Mouse (Mus musculus) inflammation-experienced regulatory T-cells, adult 6 months (primary cell): Measurements from ENCODE around the gene Tom1l1. TPM values are rescaled to one million over a fixed set of nuclear protein-coding genes. Genes with fewer than 3 reads are reported as not detected.
"Not testable (repeated sequence)": the region's sequence is repeated elsewhere in the genome, so short reads cannot be mapped to it uniquely, and the experiment has no call there.

Source experiments
- ATAC-seq: one replicate; pipeline ENCODE4 v1.8.0; 2017
- polyA plus RNA-seq, 3 experiments: library from polyadenylated mRNA; unstranded; fragments of 100-300 nt; shearing (Covaris generic); gene quantifications; one replicate each; pipeline ENCODE4 v1.2.1; 2017

Gene Tom1l1
- 1 to 10 TPM in 2 of 3 experiments, under 1 TPM in 1; 0.85 to 1.5 (median 1.2) TPM for polyA plus RNA-seq

DNA sequence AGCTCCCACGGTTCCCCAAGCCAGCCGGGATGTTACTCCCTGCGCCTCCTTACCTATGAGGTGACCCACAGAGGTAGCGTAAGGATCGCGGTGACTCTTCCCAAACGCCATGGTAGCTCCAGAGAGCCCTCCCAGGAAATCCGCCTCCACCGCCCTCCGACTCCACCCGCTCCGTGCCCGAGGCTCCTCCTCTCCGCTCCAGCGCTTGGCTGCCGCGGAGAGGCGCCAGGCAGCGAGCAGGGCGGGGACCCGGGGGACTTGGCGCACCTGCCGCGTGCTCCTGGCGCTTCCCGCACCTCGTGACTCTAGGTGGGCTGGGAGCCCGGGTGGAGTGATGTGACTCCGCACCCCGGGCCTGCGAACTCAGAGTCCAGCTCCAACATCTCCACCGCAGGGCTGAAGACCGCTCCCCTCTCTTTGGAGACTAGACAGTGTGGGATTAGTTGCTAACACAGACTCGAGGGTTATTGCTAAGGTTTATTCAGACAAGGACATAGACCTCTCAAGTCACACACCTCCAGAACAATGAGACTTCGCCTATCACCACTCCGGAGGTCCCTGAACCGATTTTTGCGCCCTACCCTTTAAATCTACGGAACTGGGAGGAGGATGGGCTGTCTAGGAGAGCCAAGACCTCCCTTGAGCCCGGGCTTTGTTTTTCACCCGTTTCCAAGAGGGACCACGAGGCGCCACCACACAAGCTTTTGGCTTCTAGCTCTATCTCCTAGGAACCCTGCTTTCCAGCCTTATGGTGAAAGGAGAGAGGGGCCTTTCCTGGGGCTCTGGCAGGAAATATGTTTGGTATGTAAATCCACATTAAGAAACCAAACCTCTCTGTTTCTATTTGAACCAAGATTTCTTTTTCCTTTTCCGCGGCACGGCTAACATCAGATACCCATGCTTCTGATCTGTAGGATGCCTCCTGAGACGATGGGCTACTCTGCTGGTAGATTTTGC, at the start of gene Tom1l1:
Tom1l1 (minus strand) TSS at position 907 of the 957 bp plus-strand sequence.
- no peak for ATAC-seq

DNA sequence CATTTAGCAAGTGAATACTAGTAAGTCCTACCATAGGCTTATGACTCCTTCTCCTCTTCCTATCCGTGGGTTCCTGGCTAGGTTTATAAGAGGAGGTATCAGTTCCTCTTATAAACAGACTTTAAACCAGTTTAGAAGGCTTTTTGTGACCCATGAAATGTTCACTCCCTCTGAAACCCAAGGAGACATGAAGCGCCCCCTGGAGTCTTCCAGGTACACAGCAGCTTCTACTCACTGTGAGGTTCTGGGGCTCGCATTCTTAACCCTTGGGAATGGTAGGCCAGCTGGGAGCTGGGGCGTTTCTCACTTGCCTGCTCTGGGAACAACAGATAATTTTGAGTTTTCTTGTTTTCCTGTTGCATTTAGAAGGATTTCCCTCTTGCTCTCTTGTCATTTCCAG, 45.4 kb upstream of the Tom1l1 start:
- no peak for ATAC-seq

DNA sequence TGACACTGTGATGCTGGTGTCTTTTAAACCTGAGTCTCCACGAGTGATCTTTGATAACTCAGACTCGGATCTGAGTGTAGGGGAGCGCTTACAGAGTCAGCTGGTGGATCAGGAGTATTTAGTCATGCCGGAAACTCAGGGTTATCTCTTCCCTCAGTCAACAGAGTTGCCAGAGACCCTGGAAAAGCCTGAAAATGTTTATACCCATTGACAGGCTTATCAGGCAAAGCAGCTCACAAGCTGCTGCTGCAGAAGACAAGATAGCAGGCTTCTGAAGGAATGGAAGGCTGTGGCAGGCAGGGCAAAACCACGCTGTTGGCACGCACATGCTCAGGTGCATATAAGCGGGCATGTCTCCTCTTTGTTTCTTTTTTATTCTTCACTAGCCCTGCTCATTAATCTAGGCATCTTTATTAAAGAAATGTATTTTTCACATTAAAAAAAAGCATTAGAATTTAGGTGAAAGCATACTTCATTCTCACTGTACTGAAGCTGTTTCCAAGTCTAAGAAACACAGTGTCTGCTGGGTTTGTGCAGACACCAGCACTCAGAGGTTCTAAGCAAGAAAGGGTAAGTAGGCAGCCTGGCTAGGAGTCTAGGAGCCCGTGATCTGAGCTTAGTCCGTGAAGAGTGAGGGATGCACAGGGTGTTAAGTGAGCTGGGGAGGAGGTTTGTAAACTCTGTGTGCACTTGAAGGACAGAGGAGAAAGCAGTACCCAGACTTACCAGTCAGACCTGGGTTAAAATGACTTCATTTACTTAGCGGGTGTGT, 39.4 kb upstream of the Tom1l1 start:
- no peak for ATAC-seq

DNA sequence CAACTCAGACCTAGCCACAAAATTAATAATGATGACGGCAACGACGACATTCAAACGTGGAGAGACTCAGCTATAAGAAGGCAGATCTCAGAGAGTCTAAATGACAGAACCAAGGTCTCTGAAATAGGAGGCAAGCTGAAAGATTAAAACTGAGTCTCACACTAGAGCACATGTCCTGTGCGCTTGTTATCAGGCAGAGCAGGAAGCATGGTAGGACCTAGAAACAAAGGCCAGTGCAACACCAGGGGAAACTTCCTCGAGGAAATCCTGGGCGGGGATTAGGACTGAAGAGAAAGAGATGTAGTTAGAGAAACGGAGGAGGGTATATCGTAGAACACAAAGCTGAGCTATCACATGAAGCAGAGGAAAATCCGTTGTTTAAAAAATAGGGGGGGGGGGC, 38.6 kb upstream of the Tom1l1 start:
- no peak for ATAC-seq

DNA sequence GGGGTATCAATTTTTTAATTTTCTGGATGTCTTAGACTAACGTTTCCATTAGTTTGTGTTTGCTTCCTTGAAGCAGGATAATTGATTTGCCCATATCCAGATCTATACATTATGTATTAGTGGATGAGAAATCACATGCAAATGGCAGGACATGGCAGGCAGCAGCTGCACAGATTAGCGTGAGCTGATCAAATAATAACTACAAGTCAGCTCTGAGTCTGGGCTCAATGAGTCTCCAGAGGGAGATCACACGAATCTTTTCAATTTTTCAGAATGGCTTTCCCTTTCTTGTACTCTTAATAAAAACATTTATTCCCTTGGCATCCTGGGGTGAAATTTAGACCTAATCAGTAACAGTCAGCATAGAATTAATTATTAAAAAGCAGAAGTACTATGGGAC, 34.1 kb upstream of the Tom1l1 start:
- no peak for ATAC-seq

DNA sequence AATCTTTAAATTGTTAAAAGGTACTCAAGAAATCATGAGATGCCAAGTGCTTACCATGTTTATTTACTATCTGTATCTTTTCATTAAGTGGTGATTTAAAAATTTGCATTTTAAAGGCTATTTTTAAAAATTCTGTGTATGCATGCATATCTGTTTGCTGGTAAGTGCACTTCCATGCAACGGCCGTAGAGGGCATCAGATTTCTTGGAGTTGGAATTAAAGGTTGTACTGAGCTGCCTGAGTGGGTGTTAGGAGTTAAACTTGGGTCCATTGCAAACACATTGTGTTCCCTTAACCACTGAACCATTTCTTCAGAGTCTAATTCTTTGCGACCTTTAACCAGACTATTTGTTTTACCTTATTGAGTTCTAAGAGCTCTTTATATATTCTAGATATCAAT, 29.6 kb upstream of the Tom1l1 start:
- no peak for ATAC-seq

DNA sequence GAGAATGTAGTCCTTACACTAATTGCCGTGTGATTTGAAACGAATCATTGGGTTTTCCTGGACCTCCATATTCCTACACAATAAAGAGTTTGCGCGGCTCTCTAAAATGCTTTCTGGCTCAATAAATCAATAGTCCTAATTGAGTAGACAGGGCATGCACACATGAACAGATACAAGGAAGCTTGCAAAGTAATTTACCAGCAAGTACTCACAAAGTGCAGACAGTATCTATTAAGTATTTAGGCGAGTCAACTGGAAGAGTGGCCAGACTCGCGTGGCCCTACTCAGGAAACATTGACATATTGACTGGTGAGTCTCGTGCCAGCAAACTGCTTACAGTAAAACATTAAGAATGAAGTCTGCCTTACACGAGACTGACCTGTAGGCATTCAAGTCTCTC, 23.4 kb upstream of the Tom1l1 start:
- ATAC-seq, result no peak

DNA sequence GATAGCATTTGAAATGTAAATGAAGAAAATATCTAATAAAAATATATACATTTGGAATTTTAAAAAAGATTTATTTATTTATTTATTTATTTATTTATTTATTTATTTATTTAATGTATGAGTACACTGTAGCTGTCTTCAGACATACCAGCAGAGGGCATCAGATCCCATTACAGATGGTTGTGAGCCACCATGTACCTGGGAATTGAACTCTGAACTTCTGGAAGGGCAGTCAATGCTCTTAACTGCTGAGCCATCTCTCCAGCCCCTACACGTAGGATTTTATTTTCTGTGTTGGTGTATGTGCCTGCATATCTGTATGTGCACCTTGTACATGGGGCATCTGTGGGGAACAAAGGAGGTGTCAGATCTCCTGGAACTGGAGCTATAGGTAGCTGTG, 19.0 kb upstream of the Tom1l1 start:
- not testable (repeated sequence) for ATAC-seq

DNA sequence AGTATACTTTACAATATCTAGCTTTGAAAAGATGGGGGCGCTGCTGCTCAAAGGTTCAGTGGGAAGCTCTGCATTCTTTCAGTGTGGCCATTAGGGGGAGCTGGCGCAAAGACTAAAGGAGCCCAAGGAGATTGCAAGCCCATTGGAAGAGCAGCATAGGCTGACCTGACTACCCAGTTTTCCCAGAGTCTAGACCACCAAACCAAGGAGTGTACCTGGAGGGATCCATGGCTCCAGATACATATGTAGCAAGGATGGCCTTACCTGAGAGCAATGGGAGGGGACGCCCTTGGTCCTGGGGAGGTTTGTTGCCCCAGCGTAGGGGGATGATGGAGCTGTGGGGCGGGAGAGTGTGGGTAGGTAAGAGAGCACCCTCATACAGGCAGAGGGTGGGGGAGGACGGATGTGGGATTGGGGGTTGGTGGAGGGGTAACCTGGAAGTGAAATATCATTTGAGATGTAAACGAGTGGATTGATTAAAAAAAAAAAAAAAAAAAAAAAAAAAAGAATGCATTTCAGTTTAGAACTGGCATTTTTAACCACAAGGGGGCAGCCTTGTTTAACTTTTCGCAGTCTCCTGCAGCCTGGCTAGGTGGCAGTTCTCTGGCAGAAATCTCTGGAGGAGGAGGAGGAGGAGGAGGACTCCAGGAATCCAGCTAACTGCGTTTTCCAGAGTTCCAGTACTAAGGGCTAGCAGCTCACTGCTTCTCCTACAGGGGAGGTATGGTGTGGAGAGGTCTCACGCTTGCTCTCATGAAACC, 9.5 kb upstream of the Tom1l1 start:
- ATAC-seq, result no peak

DNA sequence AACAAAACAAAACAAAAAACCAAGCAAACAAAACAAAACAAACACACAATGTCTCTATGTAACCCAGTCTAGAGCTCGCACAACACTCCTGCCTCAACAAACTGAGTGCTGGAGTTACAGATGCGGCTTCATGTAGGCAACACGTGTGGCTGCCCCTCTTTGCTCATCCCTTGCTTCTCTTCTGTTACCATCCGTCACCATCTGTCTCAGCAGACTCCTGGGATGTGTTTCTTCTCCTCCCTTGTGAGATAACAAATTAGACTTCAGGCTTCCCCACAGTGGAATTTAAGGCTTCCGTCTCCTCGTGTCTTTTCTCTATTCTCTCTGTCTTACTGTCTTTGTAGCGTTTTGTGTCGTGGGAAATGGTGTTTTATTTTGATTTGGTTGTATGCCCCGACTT, 7.6 kb upstream of the Tom1l1 start:
- ATAC-seq, result no peak

DNA sequence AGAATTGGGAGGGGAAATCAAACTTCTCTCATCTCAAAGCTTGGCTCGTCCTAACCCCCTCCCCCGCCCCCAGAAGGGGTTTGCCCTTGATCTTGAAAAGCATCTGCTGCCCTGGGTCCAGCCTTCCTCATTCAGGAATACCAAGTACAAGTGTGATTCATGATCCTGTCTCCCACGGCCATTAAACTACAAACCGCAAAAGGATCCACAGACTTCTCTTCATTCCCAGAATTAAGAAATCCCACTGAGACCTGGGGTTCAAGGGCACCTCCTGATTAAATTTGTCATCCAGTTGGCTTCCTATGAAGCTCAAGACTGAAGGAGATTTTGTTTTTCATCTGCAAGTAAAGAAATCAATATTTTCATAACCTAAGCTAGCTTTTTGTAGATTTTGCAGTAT, 6.0 kb upstream of the Tom1l1 start:
- no peak for ATAC-seq

DNA sequence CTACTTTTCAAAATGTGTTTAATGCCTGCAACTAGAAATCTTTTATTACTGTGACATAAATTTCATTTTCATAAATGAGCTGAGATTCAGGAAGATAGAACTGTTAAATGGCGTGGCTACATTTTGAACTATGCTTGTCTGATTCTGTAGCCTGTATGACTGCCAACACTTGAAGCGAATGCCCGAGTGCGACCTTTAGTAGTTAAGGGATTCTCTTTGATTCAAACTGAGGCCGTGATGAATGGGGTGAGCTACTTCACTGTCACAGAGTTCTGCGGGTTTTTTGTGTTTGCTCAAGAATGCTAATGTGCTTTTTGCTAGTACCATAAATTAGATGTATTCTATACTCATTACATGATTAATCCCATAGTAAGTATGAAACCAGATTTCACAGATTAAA, 2.2 kb upstream of the Tom1l1 start:
- no peak for ATAC-seq

DNA sequence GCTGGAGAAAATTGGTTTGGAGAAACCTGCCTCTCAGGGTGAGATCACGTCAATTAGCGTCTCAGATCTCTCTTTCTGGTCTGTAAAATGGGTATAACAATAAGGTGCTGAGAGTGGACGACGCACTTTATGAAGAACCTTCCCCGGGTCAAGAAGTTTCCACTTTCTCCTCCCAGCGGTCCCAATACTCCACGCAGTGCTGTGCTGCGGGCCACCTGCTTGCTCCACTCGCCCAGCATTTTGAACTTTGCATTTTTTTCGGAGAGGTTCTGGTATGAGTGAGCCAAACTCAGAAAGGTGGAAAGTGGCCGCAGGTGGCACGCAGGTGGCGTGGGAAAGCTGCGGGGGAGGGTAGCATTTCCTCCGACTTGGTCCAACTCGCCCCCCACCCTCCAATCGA, 1.1 kb downstream of the Tom1l1 start:
- no peak for ATAC-seq

DNA sequence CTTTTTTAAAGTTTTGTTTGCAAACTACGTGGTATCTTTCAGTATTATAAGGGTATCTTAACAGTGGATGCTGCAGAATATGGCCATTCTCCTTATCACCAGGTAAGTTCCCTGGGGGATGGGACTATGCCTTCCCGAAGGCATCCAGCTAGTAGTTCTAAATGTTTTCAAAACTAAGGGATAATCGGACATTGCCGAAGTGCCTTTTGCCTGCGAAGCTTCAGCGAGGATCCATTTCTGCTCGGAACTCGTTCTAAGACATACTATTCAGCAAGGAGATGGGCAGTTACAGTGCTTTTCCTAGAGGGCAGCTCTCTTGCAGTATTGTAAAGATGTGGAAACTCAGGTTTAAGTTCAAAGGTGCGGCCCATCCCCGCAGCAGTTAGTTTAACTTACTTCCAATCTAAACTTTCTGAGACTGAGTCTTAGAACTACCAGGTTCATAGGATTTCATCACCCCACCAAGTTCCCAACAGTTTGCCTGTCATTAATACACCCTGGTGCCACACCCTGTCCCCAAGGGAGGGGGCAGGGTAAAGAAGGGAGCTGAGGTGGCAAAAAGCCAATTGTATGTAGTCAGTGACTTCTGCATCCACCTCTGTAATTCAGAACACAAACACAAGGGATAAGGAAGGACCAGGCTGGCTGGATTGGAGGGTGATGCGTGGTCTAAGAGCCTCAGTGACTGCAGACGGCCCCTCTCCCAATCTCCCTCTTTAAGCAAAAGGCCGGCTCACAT, 1.7 kb downstream of the Tom1l1 start:
- no peak for ATAC-seq

DNA sequence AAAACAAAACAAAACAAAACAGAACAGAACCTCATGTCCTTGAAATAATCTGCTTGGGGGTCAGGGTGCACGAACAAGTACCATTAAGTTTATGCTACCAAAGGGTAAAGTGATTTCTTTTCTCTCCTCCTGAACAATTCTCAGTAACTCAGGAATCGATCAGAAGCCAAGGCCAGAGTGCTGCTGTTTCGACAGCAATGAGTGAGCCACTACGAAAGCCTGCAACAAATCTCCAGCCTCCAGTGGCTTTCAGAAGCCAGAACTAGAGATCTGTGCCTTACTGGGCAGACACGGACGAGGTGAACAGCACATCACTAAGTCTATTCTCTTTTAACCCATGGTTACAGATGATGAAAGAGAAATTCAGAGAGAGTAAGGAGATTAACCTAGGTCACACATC, 3.0 kb downstream of the Tom1l1 start:
- ATAC-seq, result no peak

DNA sequence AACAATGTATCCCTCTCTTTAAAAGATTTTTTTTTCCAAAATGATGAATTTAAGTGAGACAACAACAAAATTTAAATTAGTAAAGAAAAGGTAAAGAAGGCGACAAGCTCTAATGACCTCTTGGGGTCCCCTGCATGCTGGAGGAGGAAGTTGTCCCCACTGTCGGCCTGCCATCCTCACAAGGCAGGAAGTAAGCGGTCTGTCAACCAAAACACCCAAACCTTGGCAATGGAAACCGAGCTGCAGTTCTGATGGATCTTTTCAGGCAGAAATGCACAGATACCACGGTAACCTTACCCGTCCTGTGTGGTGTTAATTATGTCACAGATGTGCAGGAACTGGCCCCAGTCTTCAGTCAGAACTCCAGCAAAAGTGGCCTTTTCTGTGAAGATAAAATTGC, 3.4 kb downstream of the Tom1l1 start:
- no peak for ATAC-seq

DNA sequence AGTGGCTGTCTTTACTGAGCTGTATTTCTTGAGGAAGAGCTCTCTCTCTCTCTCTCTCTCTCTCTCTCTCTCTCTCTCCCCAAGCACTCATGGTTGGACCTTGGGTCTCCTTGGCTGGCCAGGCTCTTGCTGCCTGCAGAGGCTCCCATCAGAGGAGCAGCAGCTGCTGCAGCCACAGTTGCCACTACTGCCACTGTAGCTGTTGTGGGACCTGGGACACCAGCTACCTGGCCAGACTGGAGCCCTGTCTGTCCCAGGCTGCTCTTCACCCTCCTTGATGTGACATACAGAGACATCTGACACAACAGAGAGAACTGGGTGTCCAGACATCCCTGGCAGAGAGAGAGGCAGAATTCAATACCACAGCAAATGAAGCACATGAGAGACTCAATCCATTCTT, 7.0 kb downstream of the Tom1l1 start:
- no peak for ATAC-seq

DNA sequence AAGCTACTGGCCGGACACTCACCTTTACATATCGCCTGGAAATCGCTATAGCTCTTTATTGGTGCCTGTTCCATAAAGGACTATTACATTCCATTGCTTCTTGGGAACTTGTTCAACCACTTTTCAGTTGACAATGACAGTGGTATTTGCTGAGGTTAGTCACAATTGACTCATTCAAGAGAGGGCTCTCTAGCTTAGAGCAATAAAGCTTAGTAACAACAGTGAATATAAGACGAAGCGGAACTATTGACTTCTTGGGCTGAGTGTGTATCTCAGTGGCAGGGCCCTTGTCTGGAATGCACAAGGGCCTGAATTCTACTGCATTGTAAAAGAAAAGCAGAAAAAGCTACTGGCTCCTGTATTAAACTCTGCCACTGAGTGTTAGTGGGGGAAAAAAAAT, 9.6 kb downstream of the Tom1l1 start:
- no peak for ATAC-seq

DNA sequence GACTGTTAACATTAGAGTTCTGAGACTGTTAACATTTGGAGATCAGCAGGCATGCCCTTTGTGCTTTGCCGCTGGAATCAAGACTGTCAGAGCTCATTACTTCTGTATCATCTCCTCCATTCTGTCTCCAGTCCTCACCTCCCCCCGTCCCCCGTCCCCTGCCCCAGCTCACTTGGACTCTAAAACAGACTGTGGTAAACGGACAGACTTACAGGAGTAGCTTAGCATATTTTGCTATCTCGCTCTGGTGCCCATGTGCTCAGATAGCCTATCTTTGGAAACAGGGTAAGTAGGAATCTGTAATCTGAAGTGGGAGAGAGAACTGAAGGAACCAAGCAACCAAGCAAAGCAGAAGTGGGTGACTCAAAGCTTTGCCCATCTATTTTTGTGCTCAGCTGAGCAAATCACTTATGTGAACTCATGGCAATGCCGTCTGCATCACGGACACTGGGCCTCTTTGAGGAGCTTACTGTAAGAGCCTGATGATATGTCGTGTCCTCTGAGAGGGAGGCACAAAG, 10.3 kb downstream of the Tom1l1 start:
- no peak for ATAC-seq

DNA sequence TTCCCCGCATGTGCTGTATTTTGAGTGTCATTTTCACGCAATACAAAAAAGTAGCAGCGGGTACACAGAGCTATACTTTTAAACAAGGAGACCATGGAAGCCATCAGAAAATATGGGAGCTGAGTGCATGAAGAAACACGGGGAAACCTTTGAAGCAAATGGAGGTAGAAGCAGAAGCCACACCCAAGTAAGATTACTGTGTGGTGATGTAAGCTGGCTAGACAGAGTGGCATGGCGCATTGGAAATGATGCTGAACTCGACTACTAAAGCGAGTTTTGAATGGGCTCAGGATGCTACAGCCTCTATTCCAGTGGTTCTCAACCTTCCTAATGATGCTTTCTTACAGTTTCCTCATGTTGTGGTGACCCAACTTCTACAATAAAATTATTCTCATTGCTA, 11.1 kb downstream of the Tom1l1 start:
- ATAC-seq, result no peak

DNA sequence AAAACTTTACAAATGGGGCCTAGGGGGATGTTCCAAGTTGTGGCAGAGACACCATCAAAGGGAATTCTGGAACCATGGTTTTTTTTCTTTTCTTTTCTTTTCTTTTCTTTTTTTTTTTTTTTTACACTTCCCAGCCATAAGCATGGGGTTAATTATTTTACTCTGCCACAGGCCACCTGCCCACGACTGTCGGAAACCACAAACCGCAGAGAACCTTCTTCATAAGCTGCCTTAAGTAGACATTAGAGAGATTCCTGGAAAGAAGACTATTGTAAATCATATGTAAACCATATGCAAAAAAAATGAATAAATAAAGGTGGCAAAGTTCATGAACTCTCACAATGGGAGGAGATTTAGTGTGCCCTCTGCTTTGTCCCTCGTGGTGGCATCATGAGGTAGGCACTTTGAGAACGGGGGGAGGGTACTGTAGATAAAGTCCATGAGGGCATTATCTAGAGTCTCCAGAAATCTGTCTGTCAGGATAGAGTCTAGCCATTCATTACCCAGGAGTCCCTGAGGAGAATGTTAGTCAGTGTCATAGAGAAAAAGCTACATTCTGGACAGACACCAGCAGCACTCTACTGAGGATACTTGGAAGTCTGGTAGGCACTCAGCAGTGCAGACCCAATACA, 12.6 kb downstream of the Tom1l1 start:
- no peak for ATAC-seq

DNA sequence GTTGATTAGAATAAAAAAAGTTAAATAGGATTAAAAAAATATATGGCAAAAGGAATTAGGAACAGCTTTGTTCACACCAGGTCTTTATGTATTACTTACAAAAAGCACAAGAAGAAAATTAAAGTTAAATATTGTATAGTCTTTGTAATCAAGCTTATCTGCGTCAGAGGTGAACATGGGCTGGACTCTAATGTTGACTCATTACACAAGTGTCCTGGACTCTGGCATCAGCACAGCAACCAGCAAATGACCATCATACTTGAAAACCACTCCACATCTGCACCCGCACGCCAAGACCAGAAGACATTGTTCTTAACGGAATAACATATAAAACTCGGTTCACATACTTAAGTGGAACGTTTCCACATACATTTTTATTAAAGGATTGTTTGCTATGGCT, 20.8 kb downstream of the Tom1l1 start:
- no peak for ATAC-seq
